Mouse (Mus musculus) ES-E14 (cell line): ENCODE results near the gene 1700102P08Rik.

ENCODE experiments used
- HCFC1 ChIP-seq: IDR thresholded peaks from 2 replicates; pipeline ENCODE4 v1.6.1; 2012; ENCODE audit warnings: low read length, inconsistent platforms, borderline replicate concordance; ENCODE audit not compliant: insufficient read depth
- MAFK ChIP-seq: IDR thresholded peaks from 2 replicates; pipeline ENCODE4 v1.6.1; 2014; ENCODE audit warnings: mild to moderate bottlenecking, low read depth, low read length, inconsistent platforms; ENCODE audit not compliant: insufficient read depth
- ZC3H11A ChIP-seq: IDR thresholded peaks from 2 replicates; pipeline ENCODE4 v1.6.1; 2012; ENCODE audit warnings: low read depth, mild to moderate bottlenecking, inconsistent platforms, low read length, borderline replicate concordance
- ZNF384 ChIP-seq: IDR thresholded peaks from 2 replicates; pipeline ENCODE4 v1.6.1; 2012; ENCODE audit warnings: low read depth, low read length, inconsistent platforms

DNA sequence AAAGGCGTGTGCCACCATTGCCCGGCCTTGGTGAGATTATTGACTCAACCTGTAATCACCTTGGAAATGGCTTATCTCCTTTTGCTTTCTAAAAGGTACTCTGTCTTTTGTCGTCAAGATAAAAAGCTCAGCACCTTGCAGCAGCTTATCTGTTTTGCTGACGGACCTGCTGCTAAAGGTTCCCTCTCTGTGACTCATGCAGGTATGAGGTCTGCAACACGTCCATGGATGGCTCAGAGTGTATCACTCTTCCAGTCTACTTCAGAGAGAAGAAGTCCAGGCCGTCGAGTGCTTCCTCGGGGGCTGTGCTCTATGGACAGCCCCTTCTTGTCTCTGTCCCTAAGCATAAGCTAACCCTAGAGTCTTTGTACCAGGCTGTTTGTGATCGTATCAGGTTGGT, 14.4 kb upstream of the 1700102P08Rik start:
- TF ChIP-seq HCFC1 (no peak), ZNF384 (no peak), ZC3H11A (no peak), MAFK (no peak)
